Mouse (Mus musculus): Measurements from ENCODE around the gene Bach1.
"Not testable (repeated sequence)": the region's sequence is repeated elsewhere in the genome, so short reads cannot be mapped to it uniquely, and the experiment has no call there.

DNA sequence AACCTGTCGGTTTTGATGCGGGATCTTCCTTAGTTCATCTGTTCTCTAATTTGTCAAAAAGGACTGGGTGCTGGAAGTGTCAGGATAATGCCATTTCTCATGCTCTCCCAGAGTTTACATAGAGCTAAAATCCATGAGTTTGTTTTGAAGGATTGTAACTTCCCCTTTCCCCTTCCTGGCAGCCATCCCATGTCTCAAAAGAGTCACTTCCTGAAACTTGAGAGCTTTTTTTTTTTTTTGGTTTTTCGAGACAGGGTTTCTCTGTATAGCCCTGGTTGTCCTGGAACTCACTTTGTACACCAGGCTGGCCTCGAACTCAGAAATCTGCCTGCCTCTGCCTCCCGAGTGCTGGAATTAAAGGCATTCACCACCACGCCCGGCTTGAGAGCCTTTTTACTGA, 9.9 kb upstream of the Bach1 start:
- not testable (repeated sequence) for TF ChIP-seq CTCF (IDR thresholded peaks at IDR 0.05; ENCODE audit: low read depth, low read length); POLR2A (IDR thresholded peaks at IDR 0.05; ENCODE audit: extremely low read depth, insufficient read depth, low read length)
